Mouse (Mus musculus): ENCODE data around the gene Tnfaip2. TPM values are rescaled to one million over a fixed set of nuclear protein-coding genes. Genes with fewer than 3 reads are reported as not detected.
A peak's percentile ranks its signal among the peaks of the same experiment; 100 is the strongest.

The Tnfaip2 gene
- polyA plus RNA-seq, 1 experiment from 2014 or later, result 96.6 TPM

DNA sequence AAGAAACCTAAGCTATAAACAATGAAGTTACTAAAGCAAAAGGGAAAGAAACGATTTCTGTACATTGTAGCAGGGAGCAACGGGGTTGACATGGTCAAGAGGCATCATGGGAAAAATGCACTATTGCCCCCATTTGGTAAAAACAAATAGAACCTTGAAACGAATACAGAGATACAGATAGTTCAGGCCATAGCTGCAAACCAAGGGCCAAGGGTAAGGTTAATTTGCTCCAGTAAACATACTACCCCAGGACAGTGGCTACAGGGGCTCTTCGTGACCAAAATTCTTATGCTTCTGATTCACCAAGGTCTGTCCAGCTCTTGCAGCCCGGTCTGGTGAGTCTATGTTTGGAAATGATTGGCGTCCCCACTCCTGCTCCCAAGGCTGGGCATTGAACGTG lies 21.3 kb downstream of the Tnfaip2 start:
- H3K4me2 ChIP-seq, result no peak overlapping the region
- no peak overlapping the region for H3K9ac ChIP-seq
- no peaks in the 10 kb centered on the region for H3K9me3 ChIP-seq (replicated peaks)
- H3K4me3 ChIP-seq (replicated peaks), result no peak overlapping the region
- no peak for ATAC-seq (ENCODE audit: low read depth)
- H3K4me1 ChIP-seq (replicated peaks), result peaks cover 24% of the 10 kb centered on the region
- no peaks in the 10 kb centered on the region for H3K36me3 ChIP-seq
- WGBS (ENCODE audit: insufficient replicate concordance), result 55% methylated on average over 7 of the region's 7 CpGs
- H3K27ac ChIP-seq, result no peak overlapping the region
- peaks cover 29% of the 10 kb centered on the region for H3K27me3 ChIP-seq
- DNase-seq, result no peak

DNA sequence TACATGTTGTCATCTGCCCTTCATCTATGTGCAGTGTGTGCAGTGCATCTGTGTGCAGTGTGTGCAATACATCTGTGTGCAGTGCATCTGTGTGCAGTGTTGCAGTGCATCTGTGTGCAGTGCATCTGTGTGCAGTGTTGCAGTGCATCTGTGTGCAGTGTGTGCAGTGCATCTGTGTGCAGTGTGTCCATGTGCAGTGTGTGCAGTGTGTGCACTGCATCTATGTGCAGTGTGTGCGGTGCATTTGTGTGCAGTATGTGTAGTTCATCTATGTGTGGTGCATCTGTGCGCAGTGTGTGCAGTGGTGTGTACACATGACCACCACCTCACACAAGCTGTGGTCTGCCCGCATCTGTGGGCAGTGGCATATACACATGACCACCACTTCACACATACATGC lies 24.1 kb downstream of the Tnfaip2 start:
- no peak for ATAC-seq (ENCODE audit: low read depth)
- WGBS (ENCODE audit: insufficient replicate concordance), result 81% methylated on average over 3 of the region's 3 CpGs
- no peak overlapping the region for H3K4me2 ChIP-seq

DNA sequence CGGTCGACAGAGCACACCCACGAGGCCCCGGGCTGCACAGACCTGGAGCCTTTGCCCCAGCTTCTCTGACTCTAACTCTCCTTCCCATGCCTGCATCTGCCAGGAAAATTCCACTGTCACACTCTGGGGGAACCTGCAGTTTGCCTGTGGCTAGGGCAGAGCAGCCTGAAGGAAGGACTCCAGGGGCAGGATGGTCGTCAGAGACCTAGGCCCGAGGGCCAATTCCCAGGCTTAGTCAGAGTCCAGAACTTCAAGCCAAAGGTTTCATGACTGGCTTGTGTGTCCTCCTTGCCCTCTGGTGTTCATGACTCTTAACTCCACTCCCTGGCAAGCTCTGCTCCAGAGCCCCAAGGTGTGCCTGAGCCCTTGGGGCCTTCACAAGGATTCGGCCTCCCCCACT lies 25.9 kb downstream of the Tnfaip2 start:
- Histone ChIP-seq H3K4me1 (replicated peaks) (peaks cover 13% of the 10 kb centered on the region), H3K36me3 (no peaks in the 10 kb centered on the region), H3K9me3 (replicated peaks) (no peaks in the 10 kb centered on the region), H3K4me3 (replicated peaks) (no peak overlapping the region), H3K4me2 (no peak overlapping the region), H3K27me3 (peaks cover 35% of the 10 kb centered on the region), H3K27ac (no peak overlapping the region), H3K9ac (no peak overlapping the region)
- DNase-seq (no peak), ATAC-seq (ENCODE audit: low read depth) (no peak)
- 69% methylated on average over 7 of the region's 7 CpGs for WGBS (ENCODE audit: insufficient replicate concordance)

More for the DNA sequence above, 24.1 kb downstream of the Tnfaip2 start:
- Histone ChIP-seq H3K4me3 (replicated peaks) (no peak overlapping the region), H3K4me1 (replicated peaks) (peaks cover 18% of the 10 kb centered on the region), H3K27me3 (peaks cover 33% of the 10 kb centered on the region), H3K9ac (no peak overlapping the region), H3K9me3 (replicated peaks) (no peaks in the 10 kb centered on the region), H3K36me3 (no peaks in the 10 kb centered on the region), H3K27ac (no peak overlapping the region)
- no peak for DNase-seq

DNA sequence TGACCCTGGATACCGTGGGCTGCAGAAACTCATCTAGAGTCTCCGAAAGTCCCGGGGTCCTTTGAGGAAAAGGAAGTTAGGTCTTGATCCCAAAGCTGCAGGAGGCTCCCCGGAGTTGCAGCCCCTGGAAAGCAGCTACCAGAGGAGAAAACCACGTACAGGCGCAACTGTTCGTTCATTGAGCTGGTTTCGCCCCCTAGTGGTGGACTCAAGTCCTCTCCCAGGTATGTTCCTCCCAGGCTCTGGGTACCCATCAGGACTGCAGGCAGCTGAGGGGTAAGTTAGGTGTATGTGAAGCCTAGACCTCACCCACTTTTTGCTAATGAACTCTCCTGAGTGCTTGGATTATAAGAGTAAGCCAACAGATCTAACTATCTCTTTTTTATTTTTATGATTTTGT lies 27.2 kb downstream of the Tnfaip2 start:
- Histone ChIP-seq H3K9ac (no peak overlapping the region), H3K9me3 (replicated peaks) (no peaks in the 10 kb centered on the region), H3K4me3 (replicated peaks) (no peak overlapping the region), H3K27me3 (peaks cover 39% of the 10 kb centered on the region), H3K4me2 (no peak overlapping the region), H3K36me3 (no peaks in the 10 kb centered on the region), H3K4me1 (replicated peaks) (0 out of 2 replicates have a peak, but pooled peaks cover 3% of the 10 kb centered on the region), H3K27ac (no peak overlapping the region)
- ATAC-seq (ENCODE audit: low read depth) (peak; percentile 67; the same call in 1 of the 2 replicates), DNase-seq (peak; percentile 48)
- 5% methylated on average over 8 of the region's 8 CpGs for WGBS (ENCODE audit: insufficient replicate concordance)

DNA sequence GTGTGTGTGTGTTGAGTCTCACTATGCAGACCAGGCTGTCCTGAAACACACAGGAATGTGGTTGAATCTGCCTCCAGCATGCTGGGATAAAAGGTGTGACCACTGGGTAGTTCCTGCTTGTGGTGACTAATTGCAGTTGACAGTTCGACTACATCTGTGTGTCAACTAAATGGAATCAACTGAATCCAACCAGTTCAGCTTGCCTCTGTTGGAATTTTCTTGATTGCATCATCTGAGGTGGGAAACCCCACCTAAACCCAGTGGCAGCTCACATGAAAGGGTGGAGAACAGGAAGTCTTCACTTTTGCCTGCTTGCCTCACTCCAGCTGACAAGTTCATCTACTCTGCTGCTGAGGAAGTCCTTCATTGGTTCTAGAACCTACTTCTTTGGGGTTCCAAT lies 28.9 kb downstream of the Tnfaip2 start:
- H3K4me2 ChIP-seq, result no peak overlapping the region
- H3K9ac ChIP-seq, result no peak overlapping the region
- no peak overlapping the region for H3K4me3 ChIP-seq (replicated peaks)
- no peaks in the 10 kb centered on the region for H3K4me1 ChIP-seq (replicated peaks)
- ATAC-seq (ENCODE audit: low read depth) (no peak), DNase-seq (no peak)
- WGBS (ENCODE audit: insufficient replicate concordance), result 31% methylated on average over 1 of the region's 1 CpGs
- no peaks in the 10 kb centered on the region for H3K9me3 ChIP-seq (replicated peaks)
- H3K36me3 ChIP-seq, result no peaks in the 10 kb centered on the region
- H3K27ac ChIP-seq, result no peak overlapping the region
- H3K27me3 ChIP-seq, result peaks cover 28% of the 10 kb centered on the region

DNA sequence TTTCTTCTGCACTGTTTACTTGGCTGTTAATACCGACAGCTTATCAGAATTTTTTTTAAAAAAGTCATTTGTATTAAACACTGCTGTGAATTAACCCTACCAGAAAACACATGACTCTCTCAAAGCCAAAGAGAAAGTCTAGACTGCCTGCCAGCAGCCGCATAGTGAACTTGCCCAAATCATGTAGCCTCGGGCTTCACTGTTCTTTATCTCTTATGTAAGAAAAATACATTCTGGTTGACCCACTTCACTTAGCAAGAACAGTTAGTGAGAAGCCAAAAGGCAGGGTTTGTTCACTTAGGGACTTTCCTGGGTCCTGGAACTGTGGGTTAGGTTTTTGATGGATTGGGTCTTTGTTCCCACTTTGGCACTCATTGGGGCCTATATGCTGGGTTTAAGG lies 29.5 kb downstream of the Tnfaip2 start:
- Histone ChIP-seq H3K4me3 (replicated peaks) (no peak overlapping the region), H3K9ac (no peak overlapping the region), H3K36me3 (no peaks in the 10 kb centered on the region), H3K27ac (no peak overlapping the region), H3K9me3 (replicated peaks) (no peaks in the 10 kb centered on the region), H3K4me1 (replicated peaks) (no peaks in the 10 kb centered on the region), H3K4me2 (no peak overlapping the region), H3K27me3 (peaks cover 32% of the 10 kb centered on the region)
- WGBS (ENCODE audit: insufficient replicate concordance), result 71% methylated on average over 3 of the region's 3 CpGs
- ATAC-seq (ENCODE audit: low read depth) (no peak), DNase-seq (no peak)

DNA sequence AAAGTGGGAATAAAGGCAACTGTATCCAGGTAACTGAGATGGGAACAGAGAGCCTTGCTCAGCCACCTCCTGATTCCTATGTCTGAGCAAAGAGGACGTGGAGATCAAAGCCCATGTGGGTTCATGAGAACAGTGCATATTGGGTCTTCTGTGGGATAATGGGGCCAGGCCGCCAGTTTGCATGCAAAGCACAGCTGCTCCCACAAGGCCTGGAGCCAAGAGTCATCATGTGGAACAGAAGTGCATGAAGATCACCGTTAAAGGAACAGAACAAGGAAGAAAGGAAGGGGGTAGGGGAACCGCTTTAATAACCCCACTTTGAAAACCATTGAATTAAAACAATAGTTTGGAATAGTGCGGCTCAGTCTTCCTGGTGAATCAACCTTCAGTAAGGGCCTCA lies 30.6 kb downstream of the Tnfaip2 start:
- Histone ChIP-seq H3K36me3 (no peaks in the 10 kb centered on the region), H3K9me3 (replicated peaks) (0 out of 2 replicates have a peak, but pooled peaks cover 3% of the 10 kb centered on the region), H3K4me1 (replicated peaks) (no peaks in the 10 kb centered on the region), H3K27me3 (peaks cover 35% of the 10 kb centered on the region), H3K27ac (no peak overlapping the region), H3K4me3 (replicated peaks) (no peak overlapping the region), H3K9ac (no peak overlapping the region), H3K4me2 (no peak overlapping the region)
- DNase-seq, result no peak
- WGBS (ENCODE audit: insufficient replicate concordance), result 69% methylated on average over 5 of the region's 5 CpGs
- ATAC-seq (ENCODE audit: low read depth), result no peak

DNA sequence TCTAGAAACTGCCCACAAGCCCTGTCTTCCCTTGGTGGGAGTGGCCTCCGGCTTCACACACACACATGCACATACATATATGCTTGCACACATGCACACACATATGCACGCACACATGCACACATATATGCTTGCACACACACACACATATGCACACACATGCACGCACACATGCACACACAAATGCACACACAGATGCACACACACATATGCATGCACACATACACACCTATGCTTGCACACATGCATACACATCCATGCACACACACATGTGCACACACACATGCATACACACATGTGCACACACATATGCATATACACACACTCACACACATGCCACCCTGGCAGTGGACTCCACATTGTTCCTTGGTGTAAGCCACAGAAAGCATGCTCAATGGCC lies 32.1 kb downstream of the Tnfaip2 start:
- 0 out of 2 replicates have a peak, but pooled peaks cover 3% of the 10 kb centered on the region for H3K9me3 ChIP-seq (replicated peaks)
- 76% methylated on average over 3 of the region's 3 CpGs for WGBS (ENCODE audit: insufficient replicate concordance)
- ATAC-seq (ENCODE audit: low read depth), result no peak

DNA sequence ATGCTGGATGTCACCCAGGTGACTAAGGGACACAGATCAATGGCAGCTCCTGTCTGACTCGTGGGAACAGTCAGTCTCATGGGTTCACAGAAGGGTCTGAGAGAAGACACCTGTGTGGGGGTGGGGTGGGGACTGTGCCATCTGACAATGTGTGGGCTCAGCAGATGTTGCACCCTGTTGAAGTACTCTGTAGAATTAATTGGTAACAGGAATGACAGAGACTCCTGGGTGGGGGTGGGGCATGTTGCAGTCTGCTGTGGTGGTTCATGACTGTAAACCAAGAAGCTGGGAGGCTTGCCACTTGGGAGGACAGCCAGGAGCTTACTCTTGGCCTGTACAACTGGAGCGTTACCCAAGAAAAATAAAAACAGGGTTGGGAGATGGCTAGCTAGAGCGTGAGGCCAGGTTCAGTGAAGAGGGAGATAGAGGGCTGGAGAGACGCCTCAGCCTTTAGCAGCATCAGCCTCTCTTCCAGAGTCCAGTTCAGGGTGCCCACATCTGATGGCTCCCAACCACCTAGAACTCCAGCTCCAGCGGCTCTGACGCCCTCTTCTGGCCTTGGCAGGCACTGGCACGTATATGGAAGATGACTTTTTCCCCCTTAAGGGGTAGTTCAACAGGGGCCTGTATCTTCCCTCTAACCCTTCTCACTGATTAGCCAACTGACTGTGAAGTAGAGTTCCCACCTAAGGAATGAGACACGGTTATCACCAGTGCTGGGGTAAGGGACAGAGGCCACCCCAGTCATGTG lies 32.8 kb downstream of the Tnfaip2 start:
- Histone ChIP-seq H3K9me3 (replicated peaks) (0 out of 2 replicates have a peak, but pooled peaks cover 3% of the 10 kb centered on the region), H3K4me2 (no peak overlapping the region), H3K27ac (no peak overlapping the region), H3K9ac (no peak overlapping the region), H3K27me3 (peaks cover 43% of the 10 kb centered on the region), H3K4me3 (replicated peaks) (no peak overlapping the region), H3K4me1 (replicated peaks) (no peaks in the 10 kb centered on the region), H3K36me3 (no peaks in the 10 kb centered on the region)
- DNase-seq (no peak), ATAC-seq (ENCODE audit: low read depth) (no peak)
- 47% methylated on average over 8 of the region's 8 CpGs for WGBS (ENCODE audit: insufficient replicate concordance)

More for the DNA sequence above, 32.1 kb downstream of the Tnfaip2 start:
- Histone ChIP-seq H3K27ac (no peak overlapping the region), H3K4me3 (replicated peaks) (no peak overlapping the region), H3K9ac (no peak overlapping the region), H3K27me3 (peaks cover 42% of the 10 kb centered on the region), H3K4me1 (replicated peaks) (no peaks in the 10 kb centered on the region), H3K4me2 (no peak overlapping the region), H3K36me3 (no peaks in the 10 kb centered on the region)
- no peak for DNase-seq

DNA sequence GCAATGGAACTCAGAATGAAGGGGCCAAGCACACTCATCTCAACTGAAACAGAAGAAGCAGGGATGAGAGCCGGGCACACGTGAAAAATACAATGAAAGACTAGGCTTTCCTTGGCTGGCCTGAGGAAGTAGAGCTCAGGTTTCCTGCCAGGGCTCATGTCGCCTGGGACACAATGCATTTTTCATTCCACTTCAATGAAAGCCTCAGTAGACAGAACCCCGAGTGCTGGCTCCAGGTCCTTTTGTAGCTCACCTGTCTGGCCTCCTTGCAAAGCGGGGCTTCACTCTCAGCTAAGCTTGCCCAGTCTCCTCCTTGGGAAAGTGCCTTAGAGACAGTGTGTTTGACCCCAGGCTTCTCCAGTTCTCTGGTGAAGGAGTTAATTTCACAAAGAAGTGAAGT lies 36.7 kb downstream of the Tnfaip2 start:
- no peak for ATAC-seq (ENCODE audit: low read depth)
- Histone ChIP-seq H3K36me3 (no peaks in the 10 kb centered on the region), H3K9me3 (replicated peaks) (0 out of 2 replicates have a peak, but pooled peaks cover 3% of the 10 kb centered on the region), H3K4me1 (replicated peaks) (no peaks in the 10 kb centered on the region), H3K4me3 (replicated peaks) (no peak overlapping the region), H3K4me2 (no peak overlapping the region), H3K27me3 (peaks cover 61% of the 10 kb centered on the region), H3K27ac (no peak overlapping the region), H3K9ac (no peak overlapping the region)
- DNase-seq, result no peak
- 53% methylated on average over 5 of the region's 5 CpGs for WGBS (ENCODE audit: insufficient replicate concordance)

DNA sequence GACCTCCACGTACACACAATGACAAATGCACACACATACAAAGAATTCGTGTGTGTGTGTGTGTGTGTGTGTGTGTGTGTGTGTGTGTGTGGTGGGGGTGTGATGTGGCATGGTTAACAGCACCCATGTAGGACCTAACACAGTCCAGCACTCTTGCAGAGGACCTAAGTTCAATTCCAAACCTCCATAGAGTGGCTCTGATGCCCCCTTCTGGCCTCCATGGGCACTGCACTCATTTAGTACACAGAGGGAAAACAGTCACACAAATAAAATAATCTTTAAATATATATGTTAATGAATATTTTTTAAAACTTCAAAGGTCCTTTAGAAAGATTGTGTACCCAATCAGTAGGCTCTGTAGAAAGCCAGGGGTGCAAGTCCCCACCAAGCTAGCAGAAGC lies 37.6 kb downstream of the Tnfaip2 start:
- Histone ChIP-seq H3K9me3 (replicated peaks) (0 out of 2 replicates have a peak, but pooled peaks cover 3% of the 10 kb centered on the region), H3K27ac (no peak overlapping the region), H3K27me3 (peaks cover 66% of the 10 kb centered on the region), H3K4me3 (replicated peaks) (no peak overlapping the region), H3K4me1 (replicated peaks) (peaks cover under 1% of the 10 kb centered on the region; the same call in 1 of the 2 replicates), H3K36me3 (no peaks in the 10 kb centered on the region), H3K4me2 (no peak overlapping the region), H3K9ac (no peak overlapping the region)
- DNase-seq (no peak), ATAC-seq (ENCODE audit: low read depth) (no peak)
- WGBS (ENCODE audit: insufficient replicate concordance), result 57% methylated on average over 2 of the region's 2 CpGs

Measured in liver, embryonic 13.5 days (tissue).